Mouse (Mus musculus): ENCODE measurements around the gene Olfr147.
"Not testable (repeated sequence)": the region's sequence is repeated elsewhere in the genome, so short reads cannot be mapped to it uniquely, and the experiment has no call there.

The Olfr147 gene

DNA sequence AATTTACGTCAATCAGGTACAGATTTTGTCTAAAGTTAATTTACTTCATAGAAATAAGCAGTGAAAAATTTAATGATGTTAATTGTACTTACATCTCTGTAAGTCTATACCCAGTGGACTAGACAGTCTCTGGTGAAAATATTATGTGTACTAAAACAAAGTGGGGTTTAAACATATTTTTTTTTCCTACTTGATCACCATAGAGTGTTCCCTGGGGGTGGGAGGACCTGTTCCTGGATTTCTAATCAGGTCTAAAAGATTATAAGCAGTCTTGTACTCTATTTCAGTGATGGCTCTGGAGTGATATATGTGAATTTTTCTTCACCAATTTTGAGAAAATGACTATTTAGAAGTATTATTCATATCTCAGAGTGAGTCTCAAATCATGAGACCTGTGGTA, at the start of gene Olfr147:
TSS of gene Olfr147 (plus strand) at position 301 of the 400 bp plus-strand sequence.
- DNase-seq, result no peak

DNA sequence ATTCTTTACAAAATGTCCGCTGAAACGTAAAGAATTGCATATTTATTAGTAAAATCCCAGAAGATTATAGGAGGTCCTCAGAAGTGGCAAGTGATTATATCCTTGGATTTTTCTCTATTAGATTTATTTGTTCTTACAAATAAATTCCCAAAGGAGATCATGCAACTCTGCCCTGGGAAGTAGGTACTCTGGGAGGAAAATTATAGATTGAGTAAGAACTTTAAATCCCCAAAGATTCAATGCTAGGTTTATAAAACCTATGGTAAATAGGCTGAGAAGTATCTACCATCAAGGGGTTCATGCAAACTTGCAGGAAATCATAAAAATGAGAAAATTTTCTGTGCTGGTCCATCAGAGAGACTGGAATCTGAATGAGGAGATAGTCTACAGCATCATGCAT, 34.9 kb upstream of the Olfr147 start, which contains the start of gene Olfr250:
TSS of gene Olfr250 (plus strand) at position 301 of the 400 bp plus-strand sequence.
- DNase-seq, result no peak

DNA sequence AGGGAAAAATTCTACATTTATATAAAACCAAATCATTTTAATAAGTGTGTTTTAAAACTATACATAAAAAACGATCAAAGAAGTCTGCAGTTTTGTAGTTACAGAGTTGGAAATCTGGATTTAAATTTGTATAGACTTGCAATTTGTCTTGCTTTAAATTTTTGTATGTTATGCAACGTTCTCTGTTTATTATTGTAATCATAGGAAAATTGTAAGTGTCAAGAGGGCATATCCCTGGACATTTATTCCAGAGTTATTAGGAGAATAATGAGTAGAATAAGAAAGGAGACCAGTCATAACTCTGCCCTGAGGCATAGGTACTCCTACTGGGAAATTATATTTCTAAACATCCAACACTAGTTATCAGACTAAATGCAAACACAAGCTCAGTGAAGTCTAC, 24.7 kb upstream of the Olfr147 start, which contains the start of gene Olfr251:
TSS of gene Olfr251 (plus strand) at position 301 of the 400 bp plus-strand sequence.
- no peak for DNase-seq

DNA sequence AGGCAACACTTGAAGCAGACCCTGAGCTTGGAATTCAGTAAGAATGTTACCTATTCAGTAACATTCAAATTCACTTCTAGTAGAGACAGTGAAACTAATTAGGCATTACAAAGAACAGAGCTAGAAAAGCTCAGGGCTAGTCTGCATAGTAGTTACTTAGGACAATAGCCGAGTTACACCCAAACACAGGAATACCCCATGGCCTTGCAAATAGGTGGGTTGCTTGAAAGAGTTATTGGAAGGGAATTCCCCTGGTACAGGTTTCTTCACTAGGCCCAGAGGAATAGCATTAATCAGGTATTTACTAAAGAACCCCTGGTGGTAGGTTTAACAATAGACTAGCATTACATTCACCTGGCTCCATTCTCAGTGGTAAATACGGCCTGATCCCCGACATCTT, 6.0 kb downstream of the Olfr147 start:
- not testable (repeated sequence) for DNase-seq

GRCm38 (mm10) chr9:38413502-38413901, 12.0 kb downstream of the Olfr147 start:
- not testable (repeated sequence) for DNase-seq

DNA sequence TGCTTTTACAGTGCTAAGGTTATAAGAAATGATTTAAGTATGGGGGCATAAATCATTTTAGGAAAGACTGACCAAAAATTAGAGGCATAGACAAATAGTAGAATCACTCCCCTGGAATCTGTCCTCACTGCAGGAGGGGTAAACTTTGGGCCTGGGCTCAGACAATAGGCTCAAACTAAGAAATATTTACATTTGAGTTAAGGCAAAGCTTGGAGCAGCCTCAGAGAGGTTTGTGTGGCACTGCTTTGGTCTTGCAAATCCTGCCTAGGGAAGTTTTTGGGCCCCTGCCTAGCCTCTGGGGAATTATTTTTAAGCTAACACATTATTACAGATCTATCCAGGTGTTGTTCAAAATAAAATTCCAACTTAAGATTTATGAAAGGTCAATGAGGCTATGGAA, 22.3 kb downstream of the Olfr147 start:
- no peak for DNase-seq

GRCm38 (mm10) chr9:38427026-38427425, 25.5 kb downstream of the Olfr147 start:
- no peak for DNase-seq

DNA sequence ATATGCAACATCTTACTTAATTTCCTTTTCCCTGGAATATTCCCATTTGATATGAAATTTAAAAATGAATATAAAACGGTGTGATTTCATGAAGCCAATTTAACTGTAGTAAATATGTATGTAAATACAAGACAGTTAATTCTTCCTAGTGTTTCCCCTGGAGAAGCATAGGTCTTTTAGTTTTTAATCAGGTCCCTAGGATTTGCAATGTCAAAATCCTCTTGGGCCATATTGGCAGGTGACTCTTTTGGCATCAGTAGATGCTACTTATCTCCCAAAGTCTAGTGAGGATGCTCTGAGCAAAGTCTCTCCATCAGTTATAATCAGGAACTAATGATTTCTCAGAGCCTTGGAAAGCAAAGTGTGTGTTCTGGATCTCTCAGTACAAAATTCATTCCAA, 27.7 kb downstream of the Olfr147 start, which contains the start of gene Olfr901:
TSS of gene Olfr901 (plus strand) at position 301 of the 400 bp plus-strand sequence.
- DNase-seq, result no peak

- no peak for DNase-seq
Measured at GRCm38 (mm10) chr9:38447352-38447751, 45.9 kb downstream of the Olfr147 start, which contains the start of gene Olfr902. TSS of gene Olfr902 (plus strand) at chr9:38447652.

Measured in thymus, adult 18-20 months (tissue).